Comparison of ENCODE assay signal across 21 mouse cellular contexts in the genomic region with DNA sequence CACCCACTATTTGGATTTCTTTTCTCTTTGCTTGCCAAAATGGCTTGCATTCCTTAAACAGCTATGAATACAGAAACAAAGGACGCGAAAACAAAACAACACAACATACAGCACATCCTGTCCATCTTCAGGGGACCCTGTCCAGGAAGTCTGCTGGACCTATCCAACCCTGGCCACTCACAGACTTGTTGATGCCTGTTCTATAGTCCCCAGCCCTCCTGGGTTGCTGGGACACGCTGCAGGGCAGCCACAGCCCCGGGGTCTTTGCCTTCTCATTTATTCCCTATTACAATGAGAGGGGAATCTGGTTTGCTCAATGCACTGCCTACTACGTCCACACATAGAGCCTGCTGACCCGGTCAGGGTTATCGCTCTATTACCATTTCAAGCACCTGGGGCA.
DNase-seq lines count a peak whose midpoint lies in the region; ATAC-seq lines count a peak whose summit lies in the region.
"Had no signal": no experiment of that assay in that cellular context is flagged by ENCODE, and none has a peak within 500 bp of the region (broad histone marks: within the 10 kb centered on the region; RNA-seq: fewer than 3 reads in every experiment).

No protein-coding gene starts in this region.

- WGBS in hindbrain, embryonic 10.5 days, result 25% methylated on average over 7 of the region's 7 CpGs
- 31% methylated on average over 7 of the region's 7 CpGs for WGBS in hindbrain, embryonic 12.5 days
- WGBS in neural tube, embryonic 11.5 days, result 29% methylated on average over 7 of the region's 7 CpGs
- 34% methylated on average over 7 of the region's 7 CpGs for WGBS in midbrain, embryonic 13.5 days

- no peak overlapping the region for H3K4me3 ChIP-seq in hindbrain, embryonic 10.5 days
- H3K4me3 ChIP-seq in hindbrain, embryonic 12.5 days, result no peak overlapping the region
- no peak overlapping the region for H3K4me3 ChIP-seq in neural tube, embryonic 11.5 days (ENCODE audit: low read depth, low read length)
- no peak overlapping the region for H3K4me3 ChIP-seq in midbrain, embryonic 13.5 days (replicated peaks)
- H3K4me3 ChIP-seq: heart, embryonic 10.5 days; liver, embryonic 13.5 days; myocyte had no signal

- peaks cover 96% of the 10 kb centered on the region for H3K4me1 ChIP-seq in hindbrain, embryonic 10.5 days (replicated peaks)
- H3K4me1 ChIP-seq in hindbrain, embryonic 12.5 days, result peaks cover 68% of the 10 kb centered on the region
- H3K4me1 ChIP-seq in neural tube, embryonic 11.5 days (ENCODE audit: control insufficient read depth, insufficient read depth, low read length), result peaks cover 38% of the 10 kb centered on the region
- peaks cover 91% of the 10 kb centered on the region for H3K4me1 ChIP-seq in midbrain, embryonic 13.5 days (replicated peaks)
- H3K4me1 ChIP-seq: liver, embryonic 13.5 days had no signal

- H3K27ac ChIP-seq in hindbrain, embryonic 10.5 days, result peak overlapping the region; percentile 74
- H3K27ac ChIP-seq in hindbrain, embryonic 12.5 days, result no peak overlapping the region
- no peak overlapping the region for H3K27ac ChIP-seq in neural tube, embryonic 11.5 days (ENCODE audit: low read depth, low read length)
- H3K27ac ChIP-seq in midbrain, embryonic 13.5 days, result peak overlapping the region; percentile 80
- H3K27ac ChIP-seq: heart, embryonic 10.5 days; liver, embryonic 13.5 days; stomach, postnatal 0 days had no signal

- peaks cover 85% of the 10 kb centered on the region for H3K27me3 ChIP-seq in hindbrain, embryonic 10.5 days (ENCODE audit: insufficient read depth, poor library complexity, severe bottlenecking)
- H3K27me3 ChIP-seq in hindbrain, embryonic 12.5 days, result peaks cover 30% of the 10 kb centered on the region
- no peaks in the 10 kb centered on the region for H3K27me3 ChIP-seq in neural tube, embryonic 11.5 days (ENCODE audit: control insufficient read depth, insufficient read depth, low read length)
- H3K27me3 ChIP-seq in midbrain, embryonic 13.5 days, result peaks cover 12% of the 10 kb centered on the region

- no peak for ATAC-seq in hindbrain, embryonic 12.5 days (ENCODE audit: low FRiP score)
- ATAC-seq in neural tube, embryonic 11.5 days (ENCODE audit: insufficient read depth, low FRiP score, low TSS enrichment), result no peak
- no peak for ATAC-seq in midbrain, embryonic 13.5 days

- DNase-seq in hindbrain, embryonic 10.5 days (ENCODE audit: low spot score), result peak; percentile 62
- DNase-seq in neural tube, embryonic 11.5 days (ENCODE audit: low spot score), result peak; percentile 37
- DNase-seq in neural tube, embryonic 10.5 days (ENCODE audit: extremely low spot score, low spot score), result no peak
- no peak for DNase-seq in left cerebral cortex, adult 18-20 months (ENCODE audit: low spot score in 2 of 2)
- DNase-seq in kidney, postnatal 10 days, result no peak
- DNase-seq: B cell, adult 2 months; cerebellum, adult 18-20 months; cerebellum, postnatal 25 days; gastrocnemius, postnatal 10 days; heart, postnatal 4 days; liver, embryonic 13.5 days; lung, embryonic 14.5 days; right cerebral cortex, postnatal 14 days; thymus, adult 2 months; thymus, postnatal 4 days had no signal

- no peak overlapping the region for H3K4me2 ChIP-seq in hindbrain, embryonic 12.5 days (replicated peaks)
- H3K4me2 ChIP-seq in neural tube, embryonic 11.5 days (ENCODE audit: low read depth), result no peak overlapping the region
- no peak overlapping the region for H3K4me2 ChIP-seq in midbrain, embryonic 13.5 days (replicated peaks)
- H3K4me2 ChIP-seq: liver, embryonic 13.5 days; lung, embryonic 14.5 days had no signal

- no peaks in the 10 kb centered on the region for H3K36me3 ChIP-seq in hindbrain, embryonic 10.5 days
- H3K36me3 ChIP-seq in hindbrain, embryonic 12.5 days, result no peaks in the 10 kb centered on the region
- H3K36me3 ChIP-seq in neural tube, embryonic 11.5 days (ENCODE audit: control insufficient read depth, insufficient read depth, low read length), result no peaks in the 10 kb centered on the region
- H3K36me3 ChIP-seq in midbrain, embryonic 13.5 days, result no peaks in the 10 kb centered on the region
- H3K36me3 ChIP-seq: G1E; heart, embryonic 10.5 days; liver, embryonic 13.5 days had no signal

- H3K9ac ChIP-seq in hindbrain, embryonic 12.5 days, result no peak overlapping the region
- no peak overlapping the region; the same call in 1 of the 2 replicates for H3K9ac ChIP-seq in neural tube, embryonic 11.5 days (ENCODE audit: low read length)
- H3K9ac ChIP-seq in midbrain, embryonic 13.5 days (replicated peaks), result no peak overlapping the region
- H3K9ac ChIP-seq: liver, embryonic 13.5 days; lung, embryonic 14.5 days had no signal

- H3K9me3 ChIP-seq in hindbrain, embryonic 10.5 days, result no peaks in the 10 kb centered on the region
- H3K9me3 ChIP-seq in hindbrain, embryonic 12.5 days (replicated peaks), result no peaks in the 10 kb centered on the region
- H3K9me3 ChIP-seq in neural tube, embryonic 11.5 days (ENCODE audit: control insufficient read depth, low read length), result no peaks in the 10 kb centered on the region
- H3K9me3 ChIP-seq in midbrain, embryonic 13.5 days, result no peaks in the 10 kb centered on the region
- H3K9me3 ChIP-seq: G1E; heart, embryonic 10.5 days; liver, embryonic 13.5 days had no signal

Comparison
In these comparisons a context has a peak if more than half of its experiments do, and no peak if none do; other contexts are left out.
1. DNase-seq: peak in hindbrain, embryonic 10.5 days (single experiment) and neural tube, embryonic 11.5 days (single experiment); none in neural tube, embryonic 10.5 days (single experiment), left cerebral cortex, adult 18-20 months (0 of 2) and kidney, postnatal 10 days (single experiment).
2. H3K27ac ChIP-seq: peak in hindbrain, embryonic 10.5 days (single experiment) and midbrain, embryonic 13.5 days (single experiment); none in hindbrain, embryonic 12.5 days (single experiment) and neural tube, embryonic 11.5 days (single experiment).